Mouse (Mus musculus): ENCODE measurements around the gene Gm21964. TPM values are rescaled to one million over a fixed set of nuclear protein-coding genes. Genes with fewer than 3 reads are reported as not detected.

Gene Gm21964
- polyA plus RNA-seq, 1 experiment = not detected

DNA sequence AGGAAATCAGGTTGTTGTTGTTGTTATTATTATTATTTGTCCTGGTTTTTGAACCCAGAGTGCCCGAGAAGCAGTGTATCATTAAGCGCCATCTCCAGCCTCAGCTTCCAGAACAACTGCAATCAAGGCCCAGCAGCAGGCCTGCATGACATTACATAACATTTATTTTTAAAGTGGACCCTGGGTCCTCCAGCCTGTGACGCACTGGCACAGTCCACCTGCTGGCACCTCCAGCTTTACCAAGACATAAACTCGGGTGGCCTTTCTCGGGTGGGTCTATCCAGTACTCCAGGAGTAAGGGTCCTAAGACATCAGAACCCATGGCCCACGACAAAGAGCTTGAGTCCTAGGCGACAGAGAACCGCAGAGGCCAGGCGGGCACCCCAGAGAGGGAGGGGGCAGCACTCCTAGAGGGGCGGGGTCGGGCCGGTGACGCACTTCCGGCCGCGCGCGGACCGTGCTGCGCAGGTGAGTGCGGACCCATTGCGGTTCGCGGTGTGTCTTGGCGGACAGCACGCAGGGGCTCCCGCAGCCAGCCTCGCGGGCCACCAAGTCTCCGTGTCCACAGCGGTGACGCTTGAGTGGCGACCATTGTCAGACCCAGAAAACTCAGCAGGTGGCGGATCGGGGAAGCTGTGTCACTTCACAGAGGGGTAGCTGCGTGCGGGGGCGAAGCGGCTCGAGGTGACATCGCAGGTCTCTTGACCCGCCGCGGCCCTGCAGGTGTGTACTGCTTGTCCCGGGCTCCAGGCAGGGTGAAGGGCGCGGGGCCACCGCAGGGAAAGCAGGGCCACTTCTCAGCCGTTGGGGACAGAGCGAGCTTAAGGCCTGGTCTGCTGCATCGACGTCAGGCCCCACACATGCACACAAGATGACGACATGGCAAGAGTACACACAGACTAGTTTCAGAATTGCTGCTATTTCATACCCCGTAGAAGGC lies 21.5 kb upstream of the Gm21964 start, which contains the start of gene Zfp612:
Gene Zfp612 (plus strand): TSS at position 465 of the 940 bp plus-strand sequence.
- H3K4me3 ChIP-seq (ENCODE audit: insufficient read depth, low read length) = peak within 1 kb of the TSS; percentile 76

DNA sequence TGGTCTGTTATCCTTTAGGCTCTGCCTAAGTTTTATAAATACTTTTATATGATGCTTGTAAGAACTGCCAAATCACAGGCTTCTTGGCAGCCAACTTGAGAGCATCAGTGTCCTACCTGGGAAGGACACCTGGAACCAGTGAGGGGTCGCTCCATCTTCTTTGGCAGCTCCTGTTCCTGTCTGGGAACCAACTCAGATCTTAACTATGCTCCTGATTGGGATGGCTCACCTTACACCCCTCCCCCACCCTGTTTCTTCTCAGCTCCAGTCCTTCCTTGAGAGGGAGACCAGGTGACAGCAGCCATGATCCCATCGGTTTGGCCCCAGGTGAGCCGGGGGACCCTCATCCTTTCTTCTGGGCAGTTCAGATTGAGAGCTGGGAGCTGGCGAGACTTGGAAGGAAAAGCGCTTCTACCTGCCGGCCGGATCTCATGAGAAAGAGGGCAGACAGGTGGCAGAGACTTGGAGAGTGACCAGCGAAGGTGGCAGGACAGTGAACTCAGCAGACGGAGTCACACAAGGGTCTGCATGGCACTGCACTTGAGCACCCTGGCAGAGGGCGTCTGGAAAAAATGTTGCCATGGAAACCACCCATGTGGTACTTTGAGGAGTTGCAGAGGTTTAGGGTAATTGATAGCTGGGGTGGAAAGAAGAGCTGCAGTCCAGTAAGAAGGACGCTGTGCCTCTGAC lies 18.4 kb upstream of the Gm21964 start:
- Histone ChIP-seq H3K4me3 (ENCODE audit: insufficient read depth, low read length) (no peak overlapping the region), H3K27ac (ENCODE audit: insufficient read depth, low read length) (no peak overlapping the region), H3K4me1 (ENCODE audit: control insufficient read depth, insufficient read depth, low read length) (peaks cover 3% of the 10 kb centered on the region; the same call in 1 of the 2 replicates)
- no peak for TF ChIP-seq CTCF (IDR thresholded peaks at IDR 0.05; ENCODE audit: extremely low read depth, insufficient read depth, low read length)
- TF ChIP-seq POLR2A (IDR thresholded peaks at IDR 0.05; ENCODE audit: extremely low read depth, insufficient read depth, low read length) = no peak

More for the DNA sequence above, 21.5 kb upstream of the Gm21964 start, which contains the start of gene Zfp612:
- Histone ChIP-seq H3K27ac (ENCODE audit: insufficient read depth, low read length) (peak within 1 kb of the TSS; percentile 54; the same call in 1 of the 2 replicates), H3K4me1 (ENCODE audit: control insufficient read depth, insufficient read depth, low read length) (peaks cover 3% of the 10 kb centered on the region; the same call in 1 of the 2 replicates)
- no peak for TF ChIP-seq CTCF (IDR thresholded peaks at IDR 0.05; ENCODE audit: extremely low read depth, insufficient read depth, low read length)
- TF ChIP-seq POLR2A (IDR thresholded peaks at IDR 0.05; ENCODE audit: extremely low read depth, insufficient read depth, low read length) = peak; percentile 73

DNA sequence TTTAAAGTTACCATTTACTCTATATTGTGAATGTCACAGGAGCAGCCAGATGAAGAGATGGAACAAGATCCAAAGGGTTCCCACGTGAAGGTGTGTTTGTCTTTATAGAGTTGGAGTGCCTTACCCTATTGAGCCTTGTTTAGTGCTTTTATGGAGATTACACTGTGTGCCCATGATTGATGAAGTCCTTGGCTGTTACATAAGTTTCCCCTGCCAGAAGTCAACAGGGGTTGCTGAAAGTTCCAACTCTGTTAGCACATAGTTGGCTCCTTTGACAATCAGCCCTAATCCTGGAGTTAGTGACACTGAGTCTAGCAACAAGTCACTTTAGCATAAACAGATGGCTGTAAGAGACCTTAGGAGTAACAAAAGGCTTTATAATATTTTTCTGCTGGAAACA lies 9.1 kb upstream of the Gm21964 start:
- Histone ChIP-seq H3K4me3 (ENCODE audit: insufficient read depth, low read length) (no peak overlapping the region), H3K4me1 (ENCODE audit: control insufficient read depth, insufficient read depth, low read length) (no peaks in the 10 kb centered on the region), H3K27ac (ENCODE audit: insufficient read depth, low read length) (no peak overlapping the region)
- TF ChIP-seq CTCF (IDR thresholded peaks at IDR 0.05; ENCODE audit: extremely low read depth, insufficient read depth, low read length) = no peak
- no peak for TF ChIP-seq POLR2A (IDR thresholded peaks at IDR 0.05; ENCODE audit: extremely low read depth, insufficient read depth, low read length)

DNA sequence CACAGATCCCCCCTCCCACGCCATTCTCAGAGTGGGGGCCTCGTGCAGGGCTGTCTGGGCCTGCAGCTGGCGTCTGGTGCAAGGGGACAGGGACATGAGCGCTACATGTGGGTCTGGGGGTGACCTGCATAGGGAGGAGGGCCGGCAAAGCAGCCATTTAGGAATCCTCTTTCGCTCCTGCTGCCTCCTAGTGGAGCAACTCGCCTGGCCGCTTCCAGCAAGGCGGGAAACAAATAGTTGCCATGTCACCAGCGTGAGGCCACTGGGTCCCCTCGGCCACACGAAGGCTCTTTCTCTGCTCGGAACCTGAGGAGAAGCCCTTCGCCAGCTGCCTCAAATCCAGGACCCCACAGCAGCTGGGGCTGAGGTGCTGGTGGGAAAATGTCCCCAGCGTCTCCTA lies 669 bp downstream of the Gm21964 start:
- Histone ChIP-seq H3K27ac (ENCODE audit: insufficient read depth, low read length) (no peak overlapping the region), H3K4me1 (ENCODE audit: control insufficient read depth, insufficient read depth, low read length) (no peaks in the 10 kb centered on the region), H3K4me3 (ENCODE audit: insufficient read depth, low read length) (no peak overlapping the region)
- TF ChIP-seq CTCF (IDR thresholded peaks at IDR 0.05; ENCODE audit: extremely low read depth, insufficient read depth, low read length) (no peak), POLR2A (IDR thresholded peaks at IDR 0.05; ENCODE audit: extremely low read depth, insufficient read depth, low read length) (no peak)

DNA sequence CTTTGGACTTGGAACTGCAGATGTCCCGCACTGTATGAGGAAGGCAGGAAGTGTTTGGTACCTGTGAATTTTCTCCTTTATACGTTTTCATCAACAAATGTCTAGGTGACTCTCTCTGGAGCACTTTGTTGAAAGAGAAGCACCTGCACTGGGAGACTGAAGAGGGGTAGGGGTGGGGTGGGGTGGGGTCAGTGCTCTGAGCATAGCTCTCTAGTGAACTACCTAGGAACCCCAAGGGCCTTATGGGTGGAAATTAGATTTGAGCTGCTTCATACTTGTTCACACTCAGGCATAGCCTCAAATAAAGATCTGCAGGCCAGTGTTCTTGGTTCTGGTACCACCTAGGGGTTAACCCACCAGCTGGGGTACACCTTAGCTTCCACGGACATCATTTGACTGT lies 1.6 kb downstream of the Gm21964 start, which contains the start of gene Gm17720:
Gene Gm17720 (minus strand): TSS at position 101 of the 400 bp plus-strand sequence.
- Histone ChIP-seq H3K4me3 (ENCODE audit: insufficient read depth, low read length) (no peak within 1 kb of the TSS), H3K27ac (ENCODE audit: insufficient read depth, low read length) (no peak within 1 kb of the TSS), H3K4me1 (ENCODE audit: control insufficient read depth, insufficient read depth, low read length) (no peaks in the 10 kb centered on the region)
- TF ChIP-seq POLR2A (IDR thresholded peaks at IDR 0.05; ENCODE audit: extremely low read depth, insufficient read depth, low read length) (no peak), CTCF (IDR thresholded peaks at IDR 0.05; ENCODE audit: extremely low read depth, insufficient read depth, low read length) (no peak)

DNA sequence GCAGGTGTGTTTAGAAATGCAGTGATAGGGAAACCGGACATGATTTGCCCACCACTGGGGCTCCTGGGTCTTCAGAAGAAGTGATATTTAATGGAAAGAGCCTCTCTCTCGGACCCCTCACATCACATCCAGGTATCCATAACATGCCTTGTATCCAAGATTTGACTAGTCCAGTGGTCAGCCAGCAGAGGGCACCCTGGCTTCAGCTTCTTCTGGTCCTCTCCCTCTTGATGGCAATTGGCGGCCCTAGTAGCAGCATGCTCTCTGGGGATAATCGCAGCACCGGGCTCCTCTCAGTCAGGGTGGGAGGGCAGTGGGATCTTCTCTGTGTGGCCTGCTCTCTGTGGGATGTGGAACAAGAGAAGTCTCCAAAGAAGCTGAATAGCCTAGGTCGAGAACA lies 18.7 kb downstream of the Gm21964 start:
- TF ChIP-seq CTCF (IDR thresholded peaks at IDR 0.05; ENCODE audit: extremely low read depth, insufficient read depth, low read length) (peak; percentile 59), POLR2A (IDR thresholded peaks at IDR 0.05; ENCODE audit: extremely low read depth, insufficient read depth, low read length) (no peak)
- no peak overlapping the region for H3K27ac ChIP-seq (ENCODE audit: insufficient read depth, low read length)
- no peaks in the 10 kb centered on the region for H3K4me1 ChIP-seq (ENCODE audit: control insufficient read depth, insufficient read depth, low read length)
- no peak overlapping the region for H3K4me3 ChIP-seq (ENCODE audit: insufficient read depth, low read length)

DNA sequence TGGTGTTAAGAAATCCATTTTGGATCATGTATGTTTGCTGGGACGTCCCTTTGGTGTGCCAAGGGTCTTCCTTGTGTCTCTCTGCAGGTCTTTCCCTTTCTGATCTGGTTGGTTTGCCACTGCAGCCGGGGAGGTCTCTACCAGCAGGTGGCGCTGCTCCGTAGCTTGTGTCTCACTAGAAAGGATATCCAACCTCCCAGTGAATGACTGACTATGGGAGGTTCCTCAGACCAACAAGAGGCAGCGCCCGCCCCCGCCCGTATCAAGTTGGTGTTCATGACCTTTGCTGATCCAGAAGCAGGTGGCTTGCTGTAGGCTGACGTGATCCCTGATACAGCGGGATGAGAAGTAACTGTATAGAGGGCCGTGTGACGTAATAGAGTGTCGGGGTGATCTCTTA lies 29.5 kb downstream of the Gm21964 start:
- TF ChIP-seq CTCF (IDR thresholded peaks at IDR 0.05; ENCODE audit: extremely low read depth, insufficient read depth, low read length) (peak; percentile 80), POLR2A (IDR thresholded peaks at IDR 0.05; ENCODE audit: extremely low read depth, insufficient read depth, low read length) (no peak)
- Histone ChIP-seq H3K27ac (ENCODE audit: insufficient read depth, low read length) (no peak overlapping the region), H3K4me1 (ENCODE audit: control insufficient read depth, insufficient read depth, low read length) (no peaks in the 10 kb centered on the region), H3K4me3 (ENCODE audit: insufficient read depth, low read length) (no peak overlapping the region)

DNA sequence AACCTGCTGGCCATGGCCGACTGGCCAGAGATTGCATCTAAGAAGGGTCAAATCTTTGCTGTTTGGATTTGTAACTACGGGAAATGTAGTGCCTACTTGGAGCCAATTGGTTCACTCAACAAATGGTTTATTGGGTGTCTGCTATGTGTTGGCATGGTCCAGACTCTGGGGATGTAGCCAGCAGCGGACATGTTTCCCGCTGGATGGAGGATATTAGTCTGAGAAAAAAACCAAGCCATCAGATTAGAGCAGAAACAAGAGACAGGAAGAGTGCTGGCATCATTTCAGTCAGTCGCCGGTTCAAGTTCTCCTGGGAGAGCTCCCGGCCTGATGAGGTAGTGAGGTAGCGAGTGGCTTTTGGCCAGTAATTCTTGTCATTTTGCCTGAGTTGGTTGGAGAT lies 33.2 kb downstream of the Gm21964 start:
- H3K4me1 ChIP-seq (ENCODE audit: control insufficient read depth, insufficient read depth, low read length) = no peaks in the 10 kb centered on the region
- H3K4me3 ChIP-seq (ENCODE audit: insufficient read depth, low read length) = no peak overlapping the region
- TF ChIP-seq POLR2A (IDR thresholded peaks at IDR 0.05; ENCODE audit: extremely low read depth, insufficient read depth, low read length) = no peak
- TF ChIP-seq CTCF (IDR thresholded peaks at IDR 0.05; ENCODE audit: extremely low read depth, insufficient read depth, low read length) = no peak
- H3K27ac ChIP-seq (ENCODE audit: insufficient read depth, low read length) = no peak overlapping the region

DNA sequence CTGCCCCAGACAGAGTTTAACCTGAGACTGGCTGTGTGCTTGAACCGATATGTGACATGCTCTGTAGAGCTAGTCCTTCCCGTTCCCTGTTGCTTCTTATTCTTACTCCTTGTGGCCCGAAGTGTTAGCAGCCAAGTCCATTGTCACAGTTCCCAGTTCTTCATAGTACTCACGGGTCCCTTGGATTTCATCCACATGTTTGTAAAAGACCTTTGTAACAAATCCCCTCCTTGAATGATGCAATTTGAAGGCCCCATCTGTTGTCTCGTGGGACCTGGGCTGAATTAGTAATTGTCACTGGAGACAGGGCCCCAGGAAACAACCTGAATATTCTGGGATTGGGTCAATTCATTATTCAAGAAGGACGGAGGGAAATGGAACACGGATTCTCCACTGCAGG lies 34.5 kb downstream of the Gm21964 start:
- Histone ChIP-seq H3K27ac (ENCODE audit: insufficient read depth, low read length) (no peak overlapping the region), H3K4me1 (ENCODE audit: control insufficient read depth, insufficient read depth, low read length) (no peaks in the 10 kb centered on the region), H3K4me3 (ENCODE audit: insufficient read depth, low read length) (no peak overlapping the region)
- no peak for TF ChIP-seq CTCF (IDR thresholded peaks at IDR 0.05; ENCODE audit: extremely low read depth, insufficient read depth, low read length)
- no peak for TF ChIP-seq POLR2A (IDR thresholded peaks at IDR 0.05; ENCODE audit: extremely low read depth, insufficient read depth, low read length)

Measured in cortical plate, adult 2 months (tissue).